Mouse (Mus musculus) natural killer cell, adult 2 months (primary cell): ENCODE measurements around the gene Hist1h1b.
"Not testable (repeated sequence)": the region's sequence is repeated elsewhere in the genome, so short reads cannot be mapped to it uniquely, and the experiment has no call there.

Experiments used
- DNase-seq, 2 experiments: peaks; one replicate each; pipeline ENCODE4 v3.0.0; 2022; ENCODE audit warnings: low spot score in 2 of 2

Gene Hist1h1b

GRCm38 (mm10) chr13:21782361-21783254, 2.2 kb upstream of the Hist1h1b start:
- not testable (repeated sequence) for DNase-seq

- no peak for DNase-seq
These were observed 1.2 kb upstream of the Hist1h1b start for GRCm38 (mm10) chr13:21781639-21782038.

GRCm38 (mm10) chr13:21781021-21781555, 663 bp upstream of the Hist1h1b start:
- no peak for DNase-seq

- peak; percentile 68 to 70 for DNase-seq
These were observed 1.3 kb downstream of the Hist1h1b start for GRCm38 (mm10) chr13:21778814-21779766.

- DNase-seq, result no peak
These were observed 24.7 kb downstream of the Hist1h1b start for GRCm38 (mm10) chr13:21755707-21756106.

GRCm38 (mm10) chr13:21754294-21755001, 26.0 kb downstream of the Hist1h1b start:
- peak; percentile 5 to 29 for DNase-seq

- peak; percentile 69 to 73 for DNase-seq
These were observed 26.7 kb downstream of the Hist1h1b start, which contains the start of the genes Hist1h2ak and Hist1h2bn for GRCm38 (mm10) chr13:21753524-21754285. TSS of gene Hist1h2ak (minus strand) at chr13:21753827. TSS of gene Hist1h2bn (plus strand) at chr13:21754123.

- DNase-seq, result no peak
These were observed 27.3 kb downstream of the Hist1h1b start for GRCm38 (mm10) chr13:21753051-21753523.

- no peak for DNase-seq
These were observed 28.1 kb downstream of the Hist1h1b start for GRCm38 (mm10) chr13:21752356-21752755.

- DNase-seq, result no peak
These were observed 28.6 kb downstream of the Hist1h1b start for GRCm38 (mm10) chr13:21751827-21752226.

GRCm38 (mm10) chr13:21751417-21751816, 29.0 kb downstream of the Hist1h1b start:
- no peak for DNase-seq

- peak; percentile 73 to 85 for DNase-seq
These were observed 30.0 kb downstream of the Hist1h1b start, which contains the start of gene Hist1h4k for GRCm38 (mm10) chr13:21750159-21751017. TSS of gene Hist1h4k (minus strand) at chr13:21750505.

- no peak for DNase-seq
These were observed 30.9 kb downstream of the Hist1h1b start for GRCm38 (mm10) chr13:21749387-21750158.

GRCm38 (mm10) chr13:21745006-21745405, 35.4 kb downstream of the Hist1h1b start:
- DNase-seq, result no peak

GRCm38 (mm10) chr13:21734906-21735767, 45.3 kb downstream of the Hist1h1b start, which contains the start of gene Hist1h4j:
TSS of gene Hist1h4j (plus strand) at chr13:21735064.
- DNase-seq, result peak; percentile 60 to 70

GRCm38 (mm10) chr13:21734010-21734905, 46.2 kb downstream of the Hist1h1b start:
- peak; percentile 77 to 81 for DNase-seq
